Mouse (Mus musculus) stomach, postnatal 0 days (tissue): ENCODE measurements around the gene Abhd15.

Experiments used
- CTCF ChIP-seq: IDR thresholded peaks from 2 replicates; pipeline ENCODE4 v1.5.1; 2016; ENCODE audit warnings: antibody characterized with exemption, low read depth, mild to moderate bottlenecking, moderate library complexity
- EP300 ChIP-seq: optimal IDR thresholded peaks from 2 replicates; pipeline ENCODE3; 2016; ENCODE audit warnings: antibody characterized with exemption

GRCm38 (mm10) chr11:77476895-77477294 is 38.0 kb upstream of the Abhd15 start:
- no peak for TF ChIP-seq EP300
- no peak for TF ChIP-seq CTCF
